Mouse (Mus musculus): Measurements from ENCODE around the gene Celsr1. TPM values are rescaled to one million over a fixed set of nuclear protein-coding genes. Genes with fewer than 3 reads are reported as not detected.

Celsr1 gene
- 1 to 10 TPM; 1.5 to 1.6 TPM for total RNA-seq (2023)

DNA sequence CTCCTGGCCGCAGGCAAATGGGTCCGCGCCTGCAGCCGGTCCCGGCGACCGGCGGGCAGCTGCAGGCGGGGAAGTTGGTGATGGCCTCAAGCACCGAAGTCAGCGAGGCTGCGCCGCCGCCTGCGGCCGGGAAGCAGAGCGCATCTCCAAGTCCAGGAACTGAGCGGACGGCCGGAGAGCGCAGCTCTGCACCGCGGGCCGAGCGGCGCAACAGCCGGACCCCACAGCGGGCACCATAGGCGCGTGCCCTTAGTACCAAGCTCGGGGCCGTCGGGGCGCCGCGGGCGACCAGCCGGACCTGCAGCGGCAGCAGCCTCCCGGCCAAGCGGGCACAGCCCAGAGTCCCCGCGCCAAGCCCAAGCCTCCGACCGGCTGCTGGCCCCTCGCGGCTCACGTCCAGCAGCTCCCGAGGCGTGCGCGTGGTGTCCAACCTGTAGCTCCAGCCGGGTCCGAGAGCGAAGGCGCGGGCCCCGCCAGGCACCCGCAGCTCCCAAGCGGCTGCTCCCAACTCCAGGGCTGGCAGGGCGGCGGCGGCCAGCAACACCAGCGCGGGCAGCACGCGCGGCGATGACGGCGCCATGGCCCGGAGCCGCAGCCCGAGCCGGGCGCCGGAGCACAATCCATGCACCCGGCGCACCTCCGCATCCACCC, at the start of gene Celsr1:
Gene Celsr1 (minus strand): TSS at position 587 of the 651 bp plus-strand sequence.

DNA sequence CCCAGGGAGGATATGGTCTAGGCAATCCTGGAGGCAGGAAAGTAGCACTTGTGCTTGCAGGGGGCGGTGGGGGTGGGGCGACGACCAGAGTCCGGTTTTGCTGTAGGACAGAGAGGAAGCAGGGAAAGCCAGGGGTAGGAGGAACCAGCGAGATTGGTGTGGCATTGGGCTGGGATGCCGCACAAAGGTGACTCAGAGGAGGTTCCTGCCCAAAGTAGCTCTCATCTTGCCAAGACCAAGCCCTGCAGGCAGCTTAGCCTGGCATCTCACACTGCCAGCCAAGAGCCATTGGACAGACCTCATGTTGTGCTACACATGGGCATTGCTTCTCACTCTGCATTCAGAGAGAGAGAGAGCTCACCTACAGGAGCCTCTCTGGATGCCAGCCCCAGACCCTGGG, 23.8 kb upstream of the Celsr1 start, which contains the start of gene Gramd4:
Gene Gramd4 (plus strand): TSS at position 283 of the 400 bp plus-strand sequence.

GRCm38 (mm10) chr15:85878848-85879497, 154.6 kb downstream of the Celsr1 start, which contains the start of gene Trmu:
TSS of gene Trmu (plus strand) at chr15:85879312.

DNA sequence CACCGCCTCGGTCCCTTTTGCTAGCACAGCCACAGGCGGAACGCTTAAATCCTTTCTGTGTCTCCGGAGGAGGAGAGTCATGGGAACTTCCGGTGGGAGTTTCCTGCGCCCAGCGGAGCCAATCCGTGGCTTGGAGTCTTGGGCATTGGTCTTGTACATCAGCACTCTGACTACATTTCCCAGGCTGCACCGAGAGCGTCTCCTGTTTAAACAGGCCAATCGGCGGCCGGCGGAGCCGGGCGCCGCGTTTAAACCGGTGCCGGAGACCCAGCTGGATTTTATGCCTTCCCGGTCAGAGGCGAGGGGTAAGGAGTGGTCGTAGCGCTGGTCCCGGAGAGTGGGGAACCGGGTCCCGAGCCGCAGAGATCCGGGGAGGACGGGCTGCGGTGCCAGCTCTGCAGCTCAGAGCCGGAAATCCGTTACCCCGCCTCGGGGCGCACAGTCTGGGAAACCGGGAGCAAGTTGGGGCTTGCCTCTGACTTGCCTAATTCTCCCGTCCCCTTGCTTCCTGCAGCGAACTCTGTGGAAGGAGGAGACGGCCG, 174.0 kb downstream of the Celsr1 start, which contains the start of gene Gtse1:
Gene Gtse1 (plus strand): TSS at position 256 of the 542 bp plus-strand sequence.

Other genes with a start within 250 kb of the Celsr1 start
- gene Cdpf1, start 222.1 kb downstream of the Celsr1 start, total RNA-seq (2023) = 1 to 10 TPM; 6.7 to 9.0 TPM
- gene Pkdrej, start 212.0 kb downstream of the Celsr1 start, total RNA-seq (2023) = under 1 TPM in 1 of 2 experiments, not detected in 1; 0.15 TPM
- 1 to 10 TPM; 6.8 to 7.5 TPM for gene Ttc38, start 201.5 kb downstream of the Celsr1 start, total RNA-seq (2023)
- gene Gtse1, start 174.0 kb downstream of the Celsr1 start, total RNA-seq (2023) = 10 to 100 TPM; 15.7 to 19.8 TPM
- 10 to 100 TPM in 1 of 2 experiments, 1 to 10 TPM in 1; 9.4 to 11.8 TPM for gene Trmu, start 154.5 kb downstream of the Celsr1 start, total RNA-seq (2023)
- 10 to 100 TPM; 19.6 to 20.2 TPM for gene Gramd4, start 23.9 kb upstream of the Celsr1 start, total RNA-seq (2023)
- gene Cerk, start 152.4 kb upstream of the Celsr1 start, total RNA-seq (2023) = 10 to 100 TPM; 30.7 to 32.9 TPM
- 10 to 100 TPM; 35.9 to 36.3 TPM for gene Tbc1d22a, start 180.7 kb upstream of the Celsr1 start, total RNA-seq (2023)

Measured in neutrophil, adult 83 days (primary cell).